Mouse (Mus musculus) fat pad, adult 2 months (tissue): ENCODE data around the gene Cib3.

Experiments
- DNase-seq: peaks from one replicate; pipeline ENCODE4 v3.0.0-alpha.2; 2011; ENCODE audit warnings: low read depth, low spot score; ENCODE audit errors: extremely low read depth

Gene Cib3

GRCm38 (mm10) chr8:72210710-72211109, 1.9 kb downstream of the Cib3 start:
- no peak for DNase-seq

GRCm38 (mm10) chr8:72210222-72210621, 2.4 kb downstream of the Cib3 start:
- no peak for DNase-seq

GRCm38 (mm10) chr8:72208582-72208981, 4.1 kb downstream of the Cib3 start:
- no peak for DNase-seq

- DNase-seq = no peak
Observed at GRCm38 (mm10) chr8:72197997-72198396, 14.6 kb downstream of the Cib3 start.

- DNase-seq = no peak
Observed at GRCm38 (mm10) chr8:72192065-72192464, 20.6 kb downstream of the Cib3 start.

DNA sequence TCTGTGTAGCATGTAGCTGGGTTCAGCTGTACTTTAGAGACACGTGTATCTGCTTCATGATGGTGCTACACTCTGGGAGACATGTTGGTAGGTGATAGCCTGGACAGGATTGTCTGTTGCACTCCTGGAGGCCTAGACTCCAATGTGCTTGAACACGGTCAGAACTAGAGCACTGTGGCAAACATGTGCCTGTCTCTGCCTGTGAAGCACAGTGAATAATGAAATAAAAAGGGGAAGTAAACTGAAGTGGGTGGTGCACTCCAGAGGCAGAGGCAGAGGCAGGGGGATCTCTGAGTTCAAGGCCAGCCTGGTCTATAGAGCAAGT, 22.5 kb downstream of the Cib3 start:
- no peak for DNase-seq

DNA sequence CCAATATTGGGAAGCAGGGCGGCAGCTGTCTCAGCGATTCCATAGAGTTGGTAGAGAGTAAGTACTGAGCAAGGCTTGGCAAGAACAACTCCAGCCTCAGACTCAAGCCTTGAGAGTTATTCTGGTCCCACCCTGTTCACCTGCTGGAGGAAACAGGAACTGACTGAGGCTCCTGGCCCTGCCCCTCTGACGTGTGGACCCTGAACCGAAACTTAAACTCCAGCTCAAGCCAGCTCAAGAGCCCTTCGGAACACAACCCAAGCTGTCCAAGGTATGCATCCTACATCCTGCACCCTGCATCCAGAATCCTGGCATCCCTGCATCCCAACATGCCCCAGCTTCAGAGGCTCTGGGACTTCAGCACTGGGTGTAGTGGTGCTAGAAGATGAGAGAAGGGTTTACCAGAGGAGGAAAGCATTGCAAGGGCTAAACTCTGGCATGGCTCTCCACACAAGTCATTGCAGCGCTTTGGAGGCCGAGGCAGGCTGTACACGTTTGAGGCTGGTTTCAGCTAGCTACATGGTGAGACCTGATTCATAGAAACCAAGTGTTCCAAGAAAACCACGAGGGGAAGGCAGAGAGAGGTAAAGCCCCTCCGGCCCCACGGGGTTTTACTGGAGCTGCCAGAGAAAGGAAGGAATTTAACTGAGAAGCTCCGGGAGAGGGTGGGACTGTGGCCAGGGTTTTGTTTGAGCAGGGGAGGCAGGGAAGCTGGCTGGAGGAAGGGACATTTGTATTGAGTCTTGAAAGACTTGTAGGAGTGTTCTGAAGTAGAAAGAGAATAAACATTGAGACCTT, 23.0 kb downstream of the Cib3 start, which contains the start of gene Hsh2d:
TSS of gene Hsh2d (plus strand) at position 222 of the 798 bp plus-strand sequence.
- DNase-seq = no peak

DNA sequence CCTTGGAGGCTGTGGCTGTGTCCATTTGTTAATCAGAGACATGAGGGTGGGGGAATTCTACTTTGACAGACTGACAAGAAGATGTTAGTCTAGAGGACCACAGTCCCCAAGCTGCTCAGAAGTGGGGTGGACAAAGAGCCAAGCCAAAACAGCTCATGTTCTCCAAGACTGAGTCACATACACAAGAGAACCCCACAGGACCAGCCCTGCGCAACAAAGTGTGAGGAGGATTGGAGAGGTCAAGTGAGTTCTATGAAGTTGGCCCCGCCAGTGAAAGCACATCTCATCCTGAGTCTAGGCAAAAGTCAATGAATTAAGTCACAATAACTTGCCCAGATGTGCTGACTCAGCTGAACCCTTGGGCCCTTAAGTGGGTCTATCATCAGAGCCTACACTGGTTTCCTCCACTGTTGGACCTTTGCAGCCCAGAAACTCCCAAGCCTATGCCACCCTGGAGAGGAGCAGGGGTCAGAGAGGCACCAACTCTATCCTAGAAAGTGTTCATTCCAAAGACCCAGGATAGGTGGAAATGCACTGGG, 24.8 kb downstream of the Cib3 start:
- DNase-seq = no peak

DNA sequence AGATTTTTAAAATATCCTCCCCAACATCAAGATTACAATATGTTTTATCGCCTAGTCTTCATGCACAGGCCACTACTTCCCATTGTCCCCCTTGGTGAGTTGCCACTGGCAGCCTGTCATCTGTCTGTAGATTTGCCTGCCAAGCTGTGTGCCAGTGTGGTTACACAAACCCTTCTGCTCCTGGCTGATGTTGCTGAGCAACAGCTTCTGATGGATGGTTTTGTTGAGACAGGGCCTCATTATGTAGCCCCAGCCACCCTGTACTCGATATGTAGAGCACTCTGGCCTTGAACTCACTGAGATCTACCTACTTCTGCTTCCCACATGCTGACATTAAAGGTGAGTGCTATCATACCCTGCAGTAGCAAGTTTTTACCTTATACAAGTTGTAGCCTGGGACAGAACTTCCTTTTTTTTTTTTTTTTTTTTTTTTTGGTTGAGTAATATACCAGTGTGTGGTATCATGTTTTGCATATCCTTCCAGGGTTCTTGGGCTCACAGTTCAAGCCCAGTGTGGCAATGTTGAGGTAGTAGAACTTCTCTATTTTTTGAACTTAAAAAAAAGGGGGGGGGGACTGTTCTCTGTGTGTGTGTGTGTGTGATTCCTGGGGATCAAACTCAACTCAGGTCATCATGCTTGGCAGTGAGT, 29.0 kb downstream of the Cib3 start:
- DNase-seq = no peak

- no peak for DNase-seq
Observed at GRCm38 (mm10) chr8:72177346-72177925, 35.2 kb downstream of the Cib3 start.

- no peak for DNase-seq
Observed at GRCm38 (mm10) chr8:72169681-72170249, 42.9 kb downstream of the Cib3 start.

- no peak for DNase-seq
Observed at GRCm38 (mm10) chr8:72169098-72169668, 43.5 kb downstream of the Cib3 start.

- no peak for DNase-seq
Observed at GRCm38 (mm10) chr8:72162821-72163220, 49.8 kb downstream of the Cib3 start.

DNA sequence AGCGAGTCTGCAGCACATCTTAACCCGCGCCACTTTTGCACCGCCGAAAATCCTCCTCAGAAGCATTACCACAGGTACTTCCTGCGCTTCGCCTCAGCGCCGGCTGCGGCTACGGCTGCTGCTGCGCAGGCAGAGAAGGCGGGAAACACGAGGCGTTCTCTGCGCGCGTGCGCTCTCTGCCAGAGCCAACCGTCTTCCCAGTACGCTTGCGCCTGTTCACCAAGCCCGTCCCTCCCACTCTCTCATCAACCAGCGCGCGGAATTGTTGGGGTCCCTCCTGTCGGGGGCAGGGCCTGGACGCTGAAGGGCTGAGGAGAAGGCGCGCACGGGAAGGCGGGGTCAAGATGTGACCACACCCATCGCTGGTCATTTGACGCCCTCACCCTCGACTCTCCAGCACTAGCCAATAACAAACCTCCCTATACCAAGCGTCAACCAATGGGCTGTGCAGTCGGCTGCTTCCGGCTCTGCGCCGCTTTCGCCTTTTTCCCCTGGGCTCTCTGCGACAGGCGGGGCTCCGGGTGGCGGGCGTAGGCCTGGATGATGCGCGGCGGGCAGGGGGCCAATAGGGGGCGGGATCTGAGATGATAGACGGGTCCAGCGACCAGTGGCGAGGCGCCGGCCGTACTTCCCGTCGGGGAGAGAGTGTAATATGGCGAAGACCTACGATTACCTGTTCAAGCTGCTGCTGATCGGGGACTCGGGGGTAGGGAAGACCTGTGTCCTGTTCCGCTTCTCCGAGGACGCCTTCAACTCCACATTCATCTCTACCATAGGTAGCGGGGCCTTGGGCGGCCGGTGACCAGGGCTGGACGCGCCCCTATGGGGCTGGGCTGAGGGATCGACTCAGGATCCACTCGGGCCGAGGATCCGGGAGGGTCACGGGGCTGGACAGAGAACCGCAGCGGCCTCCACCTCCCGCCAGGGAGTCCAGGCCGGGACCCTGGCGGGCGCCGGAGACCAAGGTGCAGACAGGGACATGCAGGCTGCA, 51.6 kb downstream of the Cib3 start, which contains the start of gene Rab8a:
TSS of gene Rab8a (plus strand) at position 494 of the 991 bp plus-strand sequence.
- DNase-seq = peak; percentile 95

DNA sequence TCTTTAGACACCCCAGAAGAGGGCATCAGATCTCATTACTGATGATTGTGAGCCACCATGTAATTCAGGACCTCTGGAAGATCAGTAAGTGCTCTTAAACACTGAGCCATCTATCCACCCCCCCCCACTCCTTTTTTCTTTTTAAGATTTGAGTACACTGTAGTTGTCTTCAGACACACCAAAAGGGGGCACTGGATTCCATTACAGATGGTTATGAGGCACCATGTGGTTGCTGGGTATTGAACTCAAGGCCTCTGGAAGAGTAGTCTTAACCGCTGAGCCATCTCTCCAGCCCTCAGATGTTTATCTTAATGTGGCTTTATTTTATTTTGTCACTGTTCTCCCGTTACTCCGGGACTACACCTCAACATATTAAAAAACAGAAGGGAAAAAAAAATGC, 52.6 kb downstream of the Cib3 start:
- DNase-seq = no peak

DNA sequence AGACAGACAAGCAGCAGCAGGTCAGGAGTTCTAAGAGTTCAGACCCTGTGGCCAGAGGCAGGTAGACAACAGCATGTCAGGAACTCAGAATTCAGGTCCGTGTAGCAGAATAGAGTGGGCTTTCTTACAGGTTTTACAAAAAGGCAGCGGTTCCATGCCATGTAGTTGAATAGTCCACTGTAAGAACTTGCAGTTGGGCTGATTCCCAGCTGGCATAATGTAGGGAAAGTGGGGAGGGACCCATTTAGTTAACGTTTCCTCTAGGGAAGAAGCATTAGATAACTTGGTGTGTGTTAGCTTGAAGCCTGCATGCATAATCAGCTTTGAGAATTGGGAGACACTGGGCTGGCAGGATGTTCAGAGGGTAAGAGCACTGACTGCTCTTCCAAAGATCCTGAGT, 53.9 kb downstream of the Cib3 start:
- no peak for DNase-seq

DNA sequence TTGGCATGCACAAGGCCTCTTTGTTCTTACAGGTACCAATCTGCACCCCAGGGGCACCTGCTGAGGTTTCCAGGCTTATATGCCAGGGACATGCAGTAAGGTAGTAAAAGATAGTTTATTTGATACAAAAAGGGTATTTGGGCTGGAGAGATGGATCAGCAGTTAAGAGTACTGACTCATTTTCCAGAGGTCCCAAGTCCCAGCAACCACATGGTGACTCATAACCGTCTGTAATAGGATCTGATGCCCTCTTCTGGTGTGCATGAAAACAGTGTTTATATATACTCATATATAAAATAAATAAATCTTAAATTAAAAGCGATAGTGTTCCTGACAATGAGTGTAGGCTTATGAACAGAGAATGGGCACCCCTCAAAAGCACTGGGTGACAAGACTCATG, 54.5 kb downstream of the Cib3 start:
- no peak for DNase-seq
